Mouse (Mus musculus) fat pad, adult 2 months (tissue): ENCODE data around the gene Taf9.

Experiments used
- DNase-seq: peaks from one replicate; pipeline ENCODE4 v3.0.0-alpha.2; 2011; ENCODE audit warnings: low read depth, low spot score; ENCODE audit errors: extremely low read depth

The Taf9 gene

DNA sequence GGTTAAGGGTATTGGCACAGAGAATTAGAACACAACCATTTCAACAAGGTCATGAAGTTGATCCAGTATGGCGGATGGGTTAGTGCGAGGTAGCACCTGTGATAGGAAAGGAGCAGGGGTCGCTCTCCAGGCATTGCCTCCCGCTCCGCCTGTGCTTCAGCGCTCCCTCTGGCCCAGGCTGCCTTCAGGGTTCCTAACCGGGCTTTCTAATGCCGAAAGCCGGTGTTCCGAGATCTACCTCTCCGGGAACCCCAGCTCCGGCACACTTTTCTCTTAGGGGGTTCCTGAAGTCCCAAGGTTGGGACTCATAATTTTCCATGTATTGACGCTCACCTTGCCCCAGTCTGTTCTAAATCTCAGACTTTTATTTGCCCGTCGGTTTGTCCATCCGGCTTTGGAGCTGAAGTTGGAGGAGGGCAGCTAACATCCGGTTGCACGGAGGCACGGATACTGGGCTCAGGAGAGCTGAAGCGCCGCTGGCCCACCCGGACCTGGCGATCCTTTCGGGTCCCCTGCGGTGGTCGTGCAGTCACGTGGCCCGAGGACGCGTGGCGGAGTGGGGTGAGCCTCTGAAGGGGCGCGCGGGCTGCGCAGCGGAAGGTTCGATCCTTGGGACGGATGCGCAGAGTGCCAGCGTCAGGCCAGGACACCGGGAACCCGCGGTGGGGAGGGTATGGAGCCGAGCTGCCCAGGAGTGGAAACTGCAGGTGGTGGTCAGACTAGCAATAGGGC is 18.1 kb downstream of the Taf9 start, which contains the start of gene Ccdc125:
TSS of gene Ccdc125 (plus strand) at position 427 of the 732 bp plus-strand sequence.
- DNase-seq, result no peak

DNA sequence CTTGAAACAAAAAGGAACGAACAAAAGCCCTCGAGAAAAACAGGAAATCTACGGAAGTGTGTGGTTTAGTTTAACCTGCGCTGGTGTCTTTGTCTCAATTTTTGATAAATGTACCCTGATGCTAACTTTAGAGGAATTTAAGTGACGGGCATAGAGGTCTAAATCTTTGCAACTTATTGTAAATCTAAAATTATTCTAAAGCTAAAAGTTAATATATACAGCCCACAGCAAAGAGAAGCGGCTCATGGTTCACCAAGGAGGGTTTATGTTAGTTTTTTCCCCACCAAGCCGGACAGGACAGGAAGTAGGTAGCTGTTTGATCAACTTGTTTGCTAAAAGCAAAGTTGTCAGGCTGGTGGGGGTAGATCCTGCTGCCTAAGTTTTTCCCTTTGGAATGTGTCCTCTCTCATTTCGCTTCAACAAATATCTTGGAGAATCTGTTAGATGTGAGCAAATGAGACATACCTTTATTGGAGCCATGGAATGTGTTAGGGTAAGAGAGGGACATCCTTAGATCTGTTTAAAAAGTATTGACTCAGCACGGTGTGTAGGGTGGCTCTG is 18.9 kb downstream of the Taf9 start:
- DNase-seq, result no peak

DNA sequence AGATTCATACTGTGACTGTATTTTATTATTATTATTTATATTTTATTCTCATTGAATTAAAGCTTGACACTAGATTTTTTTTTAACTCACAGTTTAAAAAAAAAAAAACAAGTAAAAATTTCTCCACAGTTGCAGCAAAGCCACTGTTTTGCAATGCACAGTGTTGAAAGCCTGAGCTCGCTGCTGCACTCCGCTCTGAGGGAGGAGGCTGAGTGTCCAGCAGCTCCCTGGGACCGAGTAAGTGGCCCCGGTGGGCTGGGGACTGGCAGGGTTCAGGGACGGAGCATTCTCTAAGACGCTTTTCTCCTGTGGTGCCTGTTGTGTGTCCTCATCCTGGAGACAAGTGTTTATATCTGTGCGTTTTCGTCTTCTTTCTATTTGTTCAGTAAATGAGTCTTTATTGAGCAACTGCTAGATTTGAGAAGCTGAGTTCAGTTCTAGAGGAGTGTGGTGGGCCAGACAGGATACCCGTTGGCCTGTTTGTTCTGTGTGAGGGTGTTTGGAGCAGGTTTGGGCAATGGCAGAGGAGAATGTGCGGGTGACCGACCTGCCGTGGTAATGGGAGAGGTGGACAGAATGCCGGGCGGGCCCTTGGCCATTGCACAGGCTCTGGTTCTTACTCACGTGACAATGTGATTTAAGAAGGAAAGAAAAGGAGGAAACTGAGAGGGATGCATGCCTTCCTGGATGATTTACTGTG is 24.7 kb downstream of the Taf9 start:
- no peak for DNase-seq

DNA sequence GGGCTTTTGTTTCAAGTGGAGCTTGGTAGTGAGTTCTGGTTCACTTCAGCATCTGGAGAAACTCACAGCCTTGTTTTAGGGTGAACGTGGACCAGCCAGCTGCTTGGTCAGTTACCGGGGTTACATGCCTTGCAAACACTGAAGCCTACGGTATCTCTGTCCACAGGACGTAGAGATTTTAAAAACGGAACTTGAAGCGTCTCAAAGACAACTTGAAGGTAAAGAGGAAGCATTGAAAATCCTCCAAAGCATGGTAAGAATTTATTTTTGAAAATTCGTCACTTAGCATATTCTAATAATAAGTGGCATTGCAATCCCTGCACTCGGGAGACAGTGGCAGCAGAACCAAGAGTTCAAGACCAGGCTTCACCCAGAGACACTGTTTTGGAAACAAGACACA is 30.2 kb downstream of the Taf9 start:
- no peak for DNase-seq

DNA sequence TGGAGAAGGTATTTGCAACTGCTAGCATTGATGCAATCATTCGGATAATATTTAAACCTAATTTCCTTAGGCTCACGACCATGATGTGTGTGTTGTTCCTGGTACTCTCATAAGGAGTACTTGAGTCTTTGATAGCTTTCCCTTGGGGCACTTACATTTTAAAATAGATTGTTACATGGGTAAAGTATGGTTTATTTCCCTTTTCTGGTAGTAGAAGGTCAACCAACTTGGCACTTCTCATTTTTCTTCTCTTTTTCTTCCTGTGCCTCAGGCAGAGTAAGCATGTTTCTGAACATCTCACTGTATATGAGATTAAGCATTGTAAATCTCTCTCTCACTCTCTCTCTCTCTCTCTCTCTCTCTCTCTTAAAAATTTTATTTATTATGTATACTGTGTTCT is 31.5 kb downstream of the Taf9 start:
- no peak for DNase-seq

DNA sequence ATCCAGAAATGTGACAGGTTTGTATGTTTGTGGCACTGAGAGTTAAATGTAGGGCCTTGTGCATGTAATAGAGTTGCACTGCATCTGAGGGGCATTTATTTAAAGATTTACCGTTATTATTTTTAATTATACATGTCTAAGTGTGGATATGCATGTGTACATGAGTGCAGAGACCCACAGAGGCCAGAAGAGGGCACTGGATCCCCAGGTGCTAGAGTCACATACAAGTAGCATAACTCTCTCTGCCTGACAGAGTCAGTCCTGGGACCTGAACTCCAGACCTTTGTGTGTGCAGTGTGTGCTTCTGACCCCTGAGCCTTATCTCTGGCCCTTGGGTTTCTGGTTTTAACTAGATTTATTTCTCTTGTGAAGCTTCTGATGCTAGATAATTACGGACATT is 33.0 kb downstream of the Taf9 start:
- no peak for DNase-seq

DNA sequence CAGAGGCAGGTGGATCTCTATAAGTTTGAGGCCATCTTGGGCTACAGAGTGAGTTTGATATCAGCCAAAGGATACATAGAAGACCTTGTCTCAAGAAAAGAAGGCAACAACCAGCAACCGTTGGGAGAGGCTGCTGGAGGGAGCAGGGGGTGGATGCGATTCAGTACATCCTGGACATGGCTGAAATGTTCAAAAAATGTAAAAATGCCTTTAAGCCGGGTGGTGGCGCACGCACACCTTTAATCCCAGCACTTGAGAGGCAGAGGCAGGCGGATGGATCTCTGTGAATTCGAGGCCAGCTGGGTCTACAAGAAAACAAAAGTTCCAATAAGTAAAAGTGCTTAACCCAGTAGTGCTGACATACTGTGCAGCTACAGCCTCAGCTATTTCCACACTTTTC is 36.1 kb downstream of the Taf9 start:
- no peak for DNase-seq

DNA sequence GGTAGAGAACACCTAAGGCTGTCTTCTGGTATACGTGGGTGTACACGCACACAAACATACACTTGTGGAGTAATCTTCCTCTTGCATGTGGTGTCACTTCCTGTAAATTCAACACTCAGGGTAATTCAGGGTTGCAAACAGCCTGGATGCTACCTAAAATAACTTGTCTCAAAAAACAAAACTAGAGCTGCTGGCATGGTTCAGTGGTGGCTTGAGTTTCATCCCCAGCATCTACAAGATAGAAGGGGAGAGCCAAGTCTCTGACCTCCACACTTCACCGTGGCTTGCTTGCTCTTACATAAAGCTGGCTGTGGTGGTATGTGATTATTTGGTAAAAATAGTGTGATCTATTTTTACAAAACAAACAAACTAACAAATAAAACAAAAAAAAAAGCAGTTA is 46.2 kb downstream of the Taf9 start:
- no peak for DNase-seq

DNA sequence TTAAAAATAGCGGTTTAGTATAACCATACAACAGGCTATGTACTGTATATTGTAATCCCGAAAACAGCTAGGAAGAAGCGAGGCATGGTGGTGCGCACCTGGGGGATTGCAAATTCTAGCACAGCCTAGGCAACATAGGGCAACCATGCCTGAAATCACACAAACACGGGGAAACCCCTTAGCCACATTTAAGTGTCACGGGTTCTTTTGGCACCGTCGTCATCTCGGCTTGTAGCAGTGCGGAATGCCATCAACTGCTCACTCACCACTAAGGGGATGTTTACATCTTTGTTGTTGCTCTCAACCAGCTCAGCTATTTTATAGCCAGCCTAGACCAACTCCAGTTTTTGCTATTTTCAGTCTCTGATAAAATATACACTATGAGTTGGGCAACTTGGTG is 47.5 kb downstream of the Taf9 start:
- DNase-seq, result no peak

DNA sequence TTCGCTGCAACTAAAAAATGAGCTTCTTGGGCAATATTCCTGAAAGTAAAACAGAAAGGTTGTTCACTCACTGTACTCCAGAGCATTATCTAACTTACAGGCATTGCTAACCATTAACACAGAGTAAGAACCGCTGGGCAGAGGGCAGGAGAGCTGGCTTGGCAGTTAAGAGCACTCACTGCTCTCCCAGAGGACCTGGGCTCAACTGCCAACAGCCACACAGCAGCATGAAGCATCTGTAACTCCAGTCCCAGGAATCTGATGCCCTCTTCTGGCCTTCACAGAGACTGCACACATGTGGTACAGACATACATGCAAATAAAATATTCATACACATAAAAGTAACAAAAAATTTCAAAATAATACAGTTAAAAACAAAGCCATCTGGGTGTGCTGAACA is 52.1 kb downstream of the Taf9 start:
- no peak for DNase-seq
